Mouse (Mus musculus) spleen, postnatal 10 days (tissue): ENCODE results near the gene Utp4.
A peak's percentile ranks its signal among the peaks of the same experiment; 100 is the strongest.
"Not testable (repeated sequence)": the region's sequence is repeated elsewhere in the genome, so short reads cannot be mapped to it uniquely, and the experiment has no call there.

ENCODE experiments used
- DNase-seq, 2 experiments: peaks; one replicate each; pipeline ENCODE4 v3.0.0; 2021 to 2022; ENCODE audit warnings: low spot score in 2 of 2

Utp4 gene

DNA sequence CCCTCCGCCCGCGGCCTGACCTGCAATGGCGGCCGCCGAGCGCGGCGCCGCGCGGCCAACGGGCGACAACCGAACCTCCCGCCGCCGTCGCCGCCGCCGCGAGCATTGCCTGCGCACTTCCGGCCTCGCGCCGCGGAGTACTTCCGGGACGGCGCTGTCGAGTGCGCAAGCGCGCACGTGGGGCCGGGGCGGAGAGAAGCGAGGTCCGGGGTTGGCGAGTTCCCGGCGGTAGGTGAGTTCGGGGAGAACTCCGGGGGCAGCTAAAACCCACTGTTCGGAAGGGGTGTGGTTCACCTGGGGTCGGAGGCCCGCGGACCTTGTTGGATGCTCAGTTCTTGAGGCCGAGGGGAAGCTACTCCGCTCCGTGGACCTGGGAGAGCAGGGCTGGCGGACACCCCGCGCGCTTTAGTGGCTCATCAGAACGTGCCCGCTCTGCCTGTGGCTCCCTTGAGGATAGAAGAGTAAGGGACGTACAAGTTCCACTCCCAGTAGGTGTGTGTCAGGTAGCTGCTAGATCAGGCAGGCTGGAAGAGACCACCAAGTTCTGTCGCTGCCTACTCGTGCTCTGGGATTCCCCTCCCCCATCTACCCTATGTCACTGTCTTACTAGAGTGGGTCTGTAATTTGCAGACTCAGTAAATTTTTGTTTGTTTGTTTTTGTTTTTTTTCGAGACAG is at the start of gene Utp4:
Utp4 (plus strand) TSS at position 156 of the 676 bp plus-strand sequence.
- DNase-seq = peak; percentile 82 to 91

GRCm38 (mm10) chr8:106850034-106850433 is 43.4 kb upstream of the Utp4 start:
- DNase-seq = no peak

DNA sequence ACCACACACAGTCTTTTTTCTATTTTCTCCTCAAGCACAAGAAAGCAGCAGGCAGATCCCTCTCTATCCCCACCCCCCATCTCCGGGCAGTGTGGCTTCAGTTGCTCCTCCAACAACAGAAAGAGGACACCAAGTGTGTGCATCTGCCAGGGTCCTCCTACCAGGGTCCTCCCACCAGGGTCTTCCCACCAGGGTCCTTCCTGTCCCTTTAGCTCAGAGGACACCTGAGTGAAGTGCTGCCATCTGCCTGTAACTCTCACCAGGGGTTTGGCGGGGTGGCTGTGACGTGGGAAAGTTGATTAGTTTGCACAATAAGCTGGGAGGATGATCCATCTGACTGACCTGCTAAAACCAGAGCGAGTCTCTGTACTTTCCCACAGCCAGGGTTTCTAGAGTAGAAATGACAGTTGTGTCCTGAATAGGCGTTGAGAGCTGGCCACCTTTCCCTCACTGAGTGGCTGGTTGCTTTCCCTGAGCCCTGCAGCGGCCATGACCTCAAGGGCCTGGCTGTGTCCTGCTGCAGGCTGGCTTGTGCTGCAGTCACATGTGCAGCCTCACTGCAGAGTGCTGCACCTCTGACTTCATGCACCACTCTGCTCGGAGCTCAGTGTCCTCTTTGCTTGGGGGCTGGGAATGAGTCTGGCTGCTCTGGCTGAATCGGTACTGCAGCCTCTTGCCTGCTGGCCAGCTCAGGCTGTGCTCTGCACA is 38.7 kb upstream of the Utp4 start:
- DNase-seq = no peak

DNA sequence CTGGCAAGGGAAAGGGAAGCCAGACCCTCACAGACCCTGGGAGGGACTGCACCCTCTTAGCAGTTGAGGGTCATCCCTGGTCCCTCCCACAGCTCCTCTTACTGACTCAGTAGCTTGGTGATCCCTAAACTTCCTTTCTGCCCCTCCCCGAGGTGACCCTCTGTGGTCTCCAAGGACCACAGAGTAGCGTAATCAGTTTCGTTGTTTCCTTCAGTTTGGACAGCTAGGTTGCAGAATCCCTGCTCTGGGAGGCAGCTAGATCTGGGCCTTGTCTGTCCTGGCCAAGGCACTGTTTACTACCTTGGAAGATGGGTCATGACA is 38.2 kb upstream of the Utp4 start:
- DNase-seq = no peak

- no peak for DNase-seq
These were observed 30.6 kb upstream of the Utp4 start for GRCm38 (mm10) chr8:106862845-106863244.

DNA sequence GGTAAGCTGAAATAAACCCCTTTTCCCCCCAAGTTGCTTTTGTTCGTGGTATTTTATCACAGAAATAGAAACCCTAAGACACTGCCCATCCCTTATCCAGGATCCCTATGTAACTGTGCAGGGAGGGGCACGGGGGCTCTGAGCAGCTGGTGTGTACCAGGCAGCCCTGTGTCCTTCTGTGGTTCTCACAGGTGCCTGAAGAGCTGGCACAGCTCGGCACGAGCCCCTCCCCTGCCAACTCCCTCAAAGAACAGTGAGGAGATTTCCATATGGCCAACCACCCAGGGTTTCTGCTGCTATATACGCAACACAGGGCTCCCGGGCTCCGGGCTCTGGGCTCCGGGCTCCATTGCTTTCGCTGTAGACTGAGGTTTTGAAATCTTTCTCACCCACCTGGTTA is 28.1 kb upstream of the Utp4 start:
- DNase-seq = no peak

GRCm38 (mm10) chr8:106870051-106870450 is 23.4 kb upstream of the Utp4 start, which contains the start of gene Has3:
Gene Has3, plus strand, starts transcription at chr8:106870242.
- DNase-seq = no peak

GRCm38 (mm10) chr8:106870537-106871327 is 22.7 kb upstream of the Utp4 start:
- peak in 1 of 2 experiments; percentile 33 for DNase-seq

DNA sequence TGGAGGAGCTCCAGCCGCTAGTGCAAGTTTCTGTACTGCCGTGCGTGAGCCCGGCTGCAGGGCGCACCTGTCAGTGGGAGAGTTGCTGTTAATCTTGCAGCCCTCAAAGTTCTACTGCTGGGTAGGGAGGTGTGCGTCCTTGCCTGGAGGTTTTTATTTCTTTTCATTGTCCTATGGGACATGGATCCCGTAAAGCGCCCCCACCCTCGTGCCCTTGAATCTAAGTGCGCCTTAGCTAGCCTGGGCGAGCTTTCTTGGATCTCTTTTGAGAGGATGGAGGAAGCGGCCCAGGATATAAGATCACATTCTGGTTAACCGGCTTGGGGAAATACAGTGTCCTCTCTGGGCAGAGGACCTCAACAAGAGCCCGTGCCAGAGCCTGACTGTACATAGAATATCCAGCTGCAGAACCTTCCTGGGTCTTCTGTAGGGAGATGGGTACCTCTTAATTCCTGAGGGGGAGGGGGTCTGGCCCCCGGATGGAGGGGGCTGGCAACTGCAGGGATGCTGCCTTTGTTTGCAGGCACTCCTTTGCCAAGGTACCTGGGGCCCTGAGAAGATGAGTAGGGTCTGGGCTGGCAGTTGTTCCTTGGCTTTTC is 22.0 kb upstream of the Utp4 start:
- DNase-seq = no peak

GRCm38 (mm10) chr8:106871931-106872371 is 21.5 kb upstream of the Utp4 start:
- peak in 1 of 2 experiments; percentile 32 for DNase-seq

GRCm38 (mm10) chr8:106872454-106873034 is 20.9 kb upstream of the Utp4 start:
- no peak for DNase-seq

DNA sequence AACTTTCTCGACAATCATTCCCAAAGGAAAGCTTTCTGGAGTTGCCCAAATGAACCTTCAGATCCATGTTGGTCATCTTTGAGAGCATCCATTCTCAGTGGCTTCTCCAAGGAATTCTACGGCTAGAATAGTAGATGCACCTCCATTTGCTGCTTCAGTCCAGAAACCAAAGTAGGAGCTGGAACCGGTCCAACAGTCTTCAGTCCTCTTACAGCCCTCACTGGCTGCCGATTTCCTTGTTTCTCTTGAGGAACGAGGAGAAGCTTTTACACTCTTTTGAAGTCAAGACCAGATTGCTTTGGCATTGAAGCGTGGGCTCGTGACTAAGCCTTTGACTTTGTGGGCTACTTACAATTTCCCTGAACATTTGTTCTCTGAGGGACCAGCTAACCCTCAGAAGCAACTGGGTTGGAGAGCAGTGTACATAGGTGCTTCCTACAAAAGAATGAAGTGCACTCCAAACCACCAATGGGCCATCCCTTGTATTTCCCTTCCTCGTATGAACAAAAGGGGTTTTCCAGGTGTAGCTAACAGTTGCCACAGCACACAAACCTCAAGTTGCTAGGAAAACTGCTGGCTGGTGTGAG is 13.2 kb upstream of the Utp4 start:
- no peak for DNase-seq

DNA sequence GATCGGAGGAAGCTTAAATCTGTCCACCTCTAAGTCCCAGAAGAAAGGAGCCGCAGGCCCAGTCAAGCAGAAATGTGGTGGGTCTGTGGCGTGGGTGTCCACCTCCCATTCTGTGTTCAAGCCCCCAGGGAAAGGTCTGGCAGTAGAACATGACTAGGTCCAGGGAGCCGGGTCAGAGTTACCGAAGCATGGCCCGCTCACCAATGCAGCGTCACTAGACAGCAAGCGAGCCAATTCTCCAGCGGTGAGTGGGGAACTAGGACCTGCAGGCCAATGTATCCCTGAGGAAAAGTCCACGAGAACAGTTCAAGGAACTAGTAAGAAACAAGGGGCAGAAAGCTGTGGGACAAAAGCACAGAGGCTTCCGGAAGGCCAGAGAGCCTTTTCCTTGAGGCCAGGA is 9.3 kb upstream of the Utp4 start:
- not testable (repeated sequence) for DNase-seq

GRCm38 (mm10) chr8:106884826-106885400 is 8.5 kb upstream of the Utp4 start:
- DNase-seq = not testable (repeated sequence)

GRCm38 (mm10) chr8:106887336-106888189 is 5.9 kb upstream of the Utp4 start:
- peak; percentile 55 to 87 for DNase-seq

DNA sequence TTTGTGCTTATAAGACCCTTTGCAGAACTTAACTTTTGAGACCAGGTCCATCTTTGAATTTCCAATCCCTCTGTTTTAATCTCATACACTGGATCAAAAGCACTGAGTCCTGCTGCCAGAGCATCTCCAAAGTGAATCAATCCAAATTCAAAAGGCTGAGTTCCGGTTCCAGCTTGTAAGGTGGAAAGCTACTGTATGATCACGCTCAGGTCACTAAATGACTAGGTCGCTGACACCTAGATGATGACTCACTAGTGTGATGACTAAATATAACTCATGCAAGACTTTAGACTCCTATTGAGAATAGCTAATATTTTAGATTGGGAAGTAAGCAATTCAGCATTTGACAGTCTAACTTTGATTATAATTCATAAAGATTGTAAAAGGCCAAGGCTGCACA is 4.6 kb upstream of the Utp4 start:
- no peak for DNase-seq

GRCm38 (mm10) chr8:106892210-106892805 is 1.1 kb upstream of the Utp4 start:
- peak; percentile 22 to 35 for DNase-seq

DNA sequence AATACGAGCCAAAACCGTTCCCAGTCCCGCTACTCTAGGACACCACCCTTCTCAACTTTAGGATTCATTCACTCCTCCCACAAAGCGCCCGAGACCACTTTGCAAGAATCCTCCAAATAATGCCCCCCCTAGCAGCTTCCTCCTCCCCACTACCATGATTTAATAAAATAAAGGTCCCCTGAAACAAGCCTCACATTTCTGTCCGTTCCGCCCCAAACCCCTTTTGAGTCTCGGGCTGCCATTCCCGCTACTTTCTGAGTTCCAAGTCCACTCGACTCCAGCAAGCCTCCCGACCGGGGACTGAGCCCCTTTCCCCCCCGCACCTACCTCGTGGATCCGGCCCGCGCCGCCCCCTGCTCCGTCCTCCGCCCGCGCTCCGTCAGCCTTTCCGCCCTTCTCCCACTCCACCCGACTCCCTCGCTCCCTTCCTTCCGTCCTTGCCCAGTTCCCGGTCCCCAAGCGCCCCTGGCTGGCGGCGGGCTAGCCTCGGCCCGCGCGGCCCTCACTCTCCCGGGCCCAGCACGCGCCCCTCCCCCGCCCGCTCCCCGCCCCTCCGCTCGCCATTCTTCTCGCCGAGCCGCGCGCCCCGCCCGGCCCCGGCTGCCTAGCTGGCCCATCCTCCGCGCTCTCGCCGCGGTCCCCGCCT is 507 bp upstream of the Utp4 start:
- DNase-seq = no peak

DNA sequence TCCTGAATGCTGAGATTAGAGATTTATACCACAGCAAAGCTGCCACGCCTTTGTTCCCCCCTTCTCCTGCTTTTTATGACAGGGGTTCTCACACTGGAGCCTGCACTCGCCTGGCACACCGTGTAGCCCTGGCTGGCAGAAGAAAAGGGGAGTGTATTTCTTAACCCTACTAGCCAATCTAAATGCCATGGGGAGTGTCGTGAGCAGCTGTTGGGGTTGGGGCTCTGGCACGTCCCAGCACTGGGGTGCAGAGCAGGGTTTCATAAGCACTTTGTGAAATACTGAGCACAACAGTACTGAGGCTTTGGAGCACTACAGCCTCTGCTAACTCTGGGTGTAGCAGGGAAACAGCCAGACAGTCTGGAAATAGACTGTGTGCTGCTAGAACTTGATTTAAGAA is 6.0 kb downstream of the Utp4 start:
- no peak for DNase-seq
